Mouse (Mus musculus) lung, embryonic 15.5 days (tissue): ENCODE data around the gene B430305J03Rik. TPM values are rescaled to one million over a fixed set of nuclear protein-coding genes. Genes with fewer than 3 reads are reported as not detected.
A peak's percentile ranks its signal among the peaks of the same experiment; 100 is the strongest.

ENCODE experiments used
- ATAC-seq: fragments of 200-750 bp; cut with Nextera tagmentation; 2 replicates; pipeline ENCODE4 v1.8.0; 2017; ENCODE audit warnings: moderate number of reproducible peaks, borderline replicate concordance; ENCODE audit not compliant: low FRiP score, low TSS enrichment; ENCODE audit errors: extremely low read depth
- H3K27ac ChIP-seq: fragments of 300-500 bp; sonication (generic); 2 replicates; pipeline ENCODE4 v1.5.1; 2015; ENCODE audit warnings: moderate library complexity, mild to moderate bottlenecking, inconsistent platforms
- H3K27me3 ChIP-seq: fragments of 300-500 bp; sonication (generic); 2 replicates; pipeline ENCODE4 v1.6.1; 2015; ENCODE audit warnings: inconsistent platforms
- H3K36me3 ChIP-seq: fragments of 300-500 bp; sonication (generic); 2 replicates; pipeline ENCODE4 v1.6.1; 2015; ENCODE audit warnings: inconsistent platforms
- H3K4me1 ChIP-seq: fragments of 300-500 bp; sonication (generic); 2 replicates; pipeline ENCODE4 v1.6.1; 2015; ENCODE audit warnings: inconsistent platforms
- H3K4me2 ChIP-seq: fragments of 300-500 bp; sonication (generic); 2 replicates; pipeline ENCODE4 v1.6.1; 2015; ENCODE audit warnings: inconsistent platforms, mild to moderate bottlenecking, moderate library complexity
- H3K4me3 ChIP-seq: fragments of 300-500 bp; sonication (generic); 2 replicates; pipeline ENCODE4 v1.5.1; 2015; ENCODE audit warnings: mild to moderate bottlenecking, inconsistent platforms
- H3K9ac ChIP-seq: fragments of 300-500 bp; sonication (generic); 2 replicates; pipeline ENCODE4 v1.6.1; 2015; ENCODE audit warnings: inconsistent platforms
- H3K9me3 ChIP-seq: fragments of 300-500 bp; sonication (generic); 2 replicates; pipeline ENCODE4 v1.6.1; 2016; ENCODE audit warnings: inconsistent platforms
- WGBS: fragments of 180-500 bp; shearing (Covaris S2); methylation state at CpG from one replicate; pipeline ENCODE4 v1.1.7; 2015; 5-methylcytosine and 5-hydroxymethylcytosine counted together
- polyA plus RNA-seq: library from polyadenylated mRNA; unstranded; fragments of >200 nt; fragmentation: Nextera tagmentation; extraction: Ambion mirVana; gene quantifications from 2 replicates; pipeline ENCODE4 v1.2.1, GENCODE M21; 2015

Gene B430305J03Rik
- polyA plus RNA-seq, 1 experiment from 2014 or later = not detected

DNA sequence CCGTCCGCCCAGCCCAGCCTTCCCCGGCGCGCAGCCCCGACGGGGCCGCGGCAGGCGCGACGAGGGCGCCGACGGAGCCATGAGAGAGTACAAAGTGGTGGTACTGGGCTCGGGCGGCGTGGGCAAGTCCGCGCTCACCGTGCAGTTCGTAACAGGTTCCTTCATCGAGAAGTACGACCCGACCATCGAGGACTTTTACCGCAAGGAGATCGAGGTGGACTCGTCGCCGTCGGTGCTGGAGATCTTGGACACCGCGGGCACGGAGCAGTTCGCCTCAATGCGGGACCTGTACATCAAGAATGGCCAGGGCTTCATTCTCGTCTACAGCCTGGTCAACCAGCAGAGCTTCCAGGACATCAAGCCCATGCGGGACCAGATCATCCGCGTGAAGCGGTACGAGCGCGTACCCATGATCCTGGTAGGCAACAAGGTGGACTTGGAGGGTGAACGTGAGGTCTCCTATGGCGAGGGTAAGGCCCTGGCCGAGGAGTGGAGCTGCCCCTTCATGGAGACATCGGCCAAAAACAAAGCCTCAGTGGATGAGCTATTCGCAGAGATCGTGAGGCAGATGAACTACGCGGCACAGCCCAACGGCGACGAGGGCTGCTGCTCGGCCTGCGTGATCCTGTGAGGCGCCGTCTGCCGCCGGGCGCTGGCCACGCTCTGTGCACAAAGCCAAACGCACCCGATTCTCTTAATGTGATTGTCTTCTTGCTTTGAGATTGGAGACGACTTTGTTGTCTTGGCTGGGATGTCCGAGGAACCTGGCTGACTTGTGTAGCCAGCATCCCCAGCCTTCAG, 573 bp downstream of the B430305J03Rik start:
- ATAC-seq = peak; percentile 1; the same call in 1 of the 2 replicates
- Histone ChIP-seq H3K27ac (peak overlapping the region; percentile 98), H3K9me3 (no peaks in the 10 kb centered on the region), H3K4me3 (peak overlapping the region; percentile 91), H3K4me1 (peaks cover 24% of the 10 kb centered on the region), H3K36me3 (no peaks in the 10 kb centered on the region), H3K9ac (peak overlapping the region; percentile 78), H3K27me3 (no peaks in the 10 kb centered on the region), H3K4me2 (peak overlapping the region; percentile 93)
- under 1% methylated on average over 68 of the region's 68 CpGs for WGBS

DNA sequence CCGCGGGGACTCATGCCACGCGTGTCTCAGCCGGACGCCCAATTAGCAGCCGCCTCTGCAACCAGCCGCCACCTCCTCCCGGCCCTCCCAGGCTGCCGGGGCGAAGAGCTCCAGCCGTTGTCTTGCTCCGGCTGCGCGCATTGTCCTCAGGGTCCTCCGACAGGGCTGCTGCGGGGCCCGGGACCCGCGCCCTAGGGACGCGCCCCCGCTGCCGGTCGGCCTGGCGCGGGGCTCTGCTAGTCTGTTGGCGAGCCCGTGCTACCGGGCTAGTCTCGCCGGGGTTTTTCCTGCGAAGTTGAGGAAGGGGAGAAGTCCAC, 1.1 kb downstream of the B430305J03Rik start:
- ATAC-seq = peak; percentile 7
- H3K4me1 ChIP-seq = peaks cover 24% of the 10 kb centered on the region
- H3K9ac ChIP-seq = peak overlapping the region; percentile 78
- H3K27ac ChIP-seq = peak overlapping the region; percentile 98
- no peaks in the 10 kb centered on the region for H3K9me3 ChIP-seq
- H3K27me3 ChIP-seq = no peaks in the 10 kb centered on the region
- H3K36me3 ChIP-seq = no peaks in the 10 kb centered on the region
- H3K4me2 ChIP-seq = peak overlapping the region; percentile 93
- H3K4me3 ChIP-seq = peak overlapping the region; percentile 91
- WGBS = under 1% methylated on average over 32 of the region's 33 CpGs

DNA sequence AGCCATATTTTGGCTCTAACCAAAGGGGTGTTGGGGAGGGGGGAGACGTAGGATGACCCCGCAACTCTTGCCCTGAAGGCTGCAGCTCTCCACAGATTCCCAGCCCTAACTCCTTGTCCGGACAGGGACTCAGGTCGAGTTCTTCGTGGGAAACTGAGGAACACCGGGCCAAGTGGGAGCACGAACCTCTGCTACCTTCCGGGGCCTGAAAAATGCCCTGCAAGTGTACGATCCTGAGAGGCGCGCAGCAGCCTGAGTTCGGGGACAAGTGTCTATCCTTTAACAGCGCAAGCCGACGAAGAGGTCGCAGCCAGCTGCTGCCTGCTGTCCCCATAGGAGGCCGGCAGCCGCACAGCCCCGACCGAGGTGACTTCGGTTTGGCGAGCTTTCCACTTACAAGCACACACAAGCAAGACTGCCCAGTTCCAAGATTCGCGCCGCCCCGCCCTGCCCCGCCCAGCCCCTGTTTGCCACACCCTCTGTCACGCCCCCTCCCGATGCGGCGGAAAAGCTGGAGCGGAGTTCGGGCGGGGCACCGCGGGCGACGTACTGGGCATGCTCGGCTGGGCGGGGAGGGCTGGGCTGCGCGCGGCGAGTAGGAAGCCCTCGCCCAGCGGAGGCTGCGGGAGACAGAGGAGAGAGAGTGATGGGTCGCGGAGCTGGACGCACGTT, 1.6 kb downstream of the B430305J03Rik start:
- WGBS = under 1% methylated on average over 38 of the region's 51 CpGs
- ATAC-seq = peak; percentile 93
- H3K4me2 ChIP-seq = peak overlapping the region; percentile 93
- H3K27me3 ChIP-seq = no peaks in the 10 kb centered on the region
- H3K4me3 ChIP-seq = peak overlapping the region; percentile 91
- no peaks in the 10 kb centered on the region for H3K36me3 ChIP-seq
- peak overlapping the region; percentile 84 for H3K9ac ChIP-seq
- H3K9me3 ChIP-seq = no peaks in the 10 kb centered on the region
- peaks cover 24% of the 10 kb centered on the region for H3K4me1 ChIP-seq
- H3K27ac ChIP-seq = peak overlapping the region; percentile 98

DNA sequence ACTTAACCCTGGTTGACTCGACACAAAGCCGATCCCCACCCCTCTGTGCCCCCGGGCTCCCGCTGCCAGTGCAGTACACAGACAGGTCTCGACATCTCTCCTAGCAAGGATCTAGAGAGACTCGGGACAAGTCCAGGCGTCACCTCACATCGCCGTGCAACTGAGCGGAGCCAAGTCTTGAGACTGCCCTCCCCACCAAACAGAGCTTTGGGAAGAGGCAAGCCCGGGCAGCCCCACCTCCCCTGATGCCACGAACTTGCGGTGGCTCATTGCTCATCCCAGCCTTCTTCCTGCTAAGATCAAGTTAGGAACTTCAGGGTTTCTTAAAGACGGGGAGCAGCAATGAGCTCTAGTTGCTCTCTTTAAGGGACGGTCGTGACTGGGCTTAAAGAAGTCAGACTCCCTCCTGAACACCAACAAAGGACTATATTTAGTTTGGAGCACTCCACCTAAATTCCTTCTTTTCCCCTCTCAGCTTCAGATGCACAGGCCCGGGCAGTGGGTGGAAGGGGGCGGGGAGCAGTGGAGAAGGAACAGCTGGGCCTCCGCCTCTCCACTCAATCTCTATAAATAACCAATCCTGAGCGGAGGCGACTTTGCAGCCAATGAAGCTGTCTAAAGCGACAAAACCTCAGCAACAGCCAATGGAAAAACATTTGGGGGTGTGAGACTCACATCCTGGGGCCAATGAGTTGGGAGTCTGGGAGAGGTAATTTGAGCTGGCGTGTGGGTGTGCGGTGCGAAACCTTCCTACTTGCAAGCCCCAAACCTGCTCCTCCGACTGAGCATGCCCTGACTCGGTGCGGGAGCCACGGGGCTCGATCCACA, 2.4 kb downstream of the B430305J03Rik start:
- H3K27ac ChIP-seq = peak overlapping the region; percentile 98
- WGBS = 1% methylated on average over 30 of the region's 30 CpGs
- peak overlapping the region; percentile 56 for H3K9ac ChIP-seq
- H3K9me3 ChIP-seq = no peaks in the 10 kb centered on the region
- no peaks in the 10 kb centered on the region for H3K27me3 ChIP-seq
- no peaks in the 10 kb centered on the region for H3K36me3 ChIP-seq
- peaks cover 23% of the 10 kb centered on the region for H3K4me1 ChIP-seq
- peak overlapping the region; percentile 93 for H3K4me2 ChIP-seq
- peak; percentile 96 for ATAC-seq
- H3K4me3 ChIP-seq = peak overlapping the region; percentile 91

DNA sequence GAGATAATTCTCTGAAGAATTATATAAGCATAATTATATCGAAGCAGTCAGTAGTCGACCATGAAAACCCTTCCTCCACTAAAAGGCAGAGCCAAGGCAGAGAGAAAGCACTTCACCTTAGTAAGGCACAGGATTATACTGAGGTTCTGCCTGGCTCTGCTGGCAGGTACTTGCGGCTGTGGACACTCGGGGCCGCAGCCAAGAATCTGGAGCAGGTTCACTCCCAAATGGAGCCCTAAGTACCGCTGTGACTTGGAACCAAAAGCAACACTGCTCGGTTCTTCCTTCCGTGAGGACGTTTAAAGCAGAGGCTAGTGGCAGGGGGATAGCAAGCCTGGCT, 3.0 kb downstream of the B430305J03Rik start:
- peak overlapping the region; percentile 91 for H3K4me3 ChIP-seq
- H3K27ac ChIP-seq = peak overlapping the region; percentile 92
- H3K36me3 ChIP-seq = no peaks in the 10 kb centered on the region
- no peaks in the 10 kb centered on the region for H3K27me3 ChIP-seq
- no peak for ATAC-seq
- H3K9me3 ChIP-seq = no peaks in the 10 kb centered on the region
- peak overlapping the region; percentile 56 for H3K9ac ChIP-seq
- WGBS = 7% methylated on average over 9 of the region's 9 CpGs
- H3K4me1 ChIP-seq = peaks cover 18% of the 10 kb centered on the region
- peak overlapping the region; percentile 93 for H3K4me2 ChIP-seq

DNA sequence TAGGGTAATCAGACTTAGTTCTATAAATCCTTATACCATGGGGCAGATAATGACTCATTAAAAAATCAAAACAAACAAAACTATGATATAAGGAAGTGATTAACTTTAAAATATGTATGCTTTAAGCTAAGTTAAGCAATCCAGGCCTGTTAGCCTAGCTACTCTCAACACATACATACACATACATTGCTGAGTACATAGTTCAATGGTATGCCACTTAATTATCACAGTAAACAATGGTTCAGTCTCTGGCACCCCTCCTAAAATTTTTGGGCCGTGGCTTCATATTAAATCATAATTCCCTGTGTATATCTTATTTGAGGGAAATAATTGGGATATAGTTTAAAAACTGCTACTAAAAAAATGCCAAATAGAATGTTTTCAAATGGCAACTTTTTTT, 4.4 kb downstream of the B430305J03Rik start, which contains the start of gene Rap2b:
Rap2b (plus strand) TSS at position 301 of the 400 bp plus-strand sequence.
- peak within 1 kb of the TSS; percentile 93 for H3K4me2 ChIP-seq
- no peaks in the 10 kb centered on the region for H3K9me3 ChIP-seq
- ATAC-seq = no peak
- 0 out of 2 replicates have a peak within 1 kb of the TSS, but pooled peaks have one; percentile 92 for H3K27ac ChIP-seq
- H3K4me3 ChIP-seq = peak within 1 kb of the TSS; percentile 91
- H3K27me3 ChIP-seq = no peaks in the 10 kb centered on the region
- WGBS = 60% methylated on average over 1 of the region's 1 CpGs
- no peaks in the 10 kb centered on the region for H3K36me3 ChIP-seq
- no peak within 1 kb of the TSS for H3K9ac ChIP-seq
- H3K4me1 ChIP-seq = peaks cover 6% of the 10 kb centered on the region; the same call in 1 of the 2 replicates

DNA sequence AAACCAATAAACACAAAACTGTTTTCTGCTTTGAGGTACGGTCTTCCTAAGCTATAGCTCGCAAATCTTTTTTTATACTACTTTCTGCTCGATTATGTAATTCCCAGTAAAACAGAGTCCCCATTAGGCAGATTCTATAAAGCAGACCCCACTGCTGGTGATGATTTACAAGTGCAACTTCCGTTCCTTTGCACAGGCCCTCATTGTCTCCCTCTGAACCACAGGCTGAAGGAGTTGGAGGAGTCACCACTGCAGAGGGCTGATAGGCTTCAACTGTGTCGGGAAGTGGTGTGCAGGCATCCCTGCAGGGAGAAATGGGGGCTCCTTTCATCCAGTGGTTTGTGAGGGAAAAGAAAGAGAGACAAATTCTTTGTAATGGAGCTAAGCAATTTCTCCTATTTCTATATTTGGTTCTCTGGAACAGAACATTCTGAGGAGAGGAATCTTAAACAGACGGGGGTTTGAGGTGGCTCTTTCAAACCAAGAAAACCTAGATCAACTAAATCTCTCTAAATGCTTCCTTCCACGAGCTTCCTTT, 6.9 kb downstream of the B430305J03Rik start:
- H3K36me3 ChIP-seq = no peaks in the 10 kb centered on the region
- WGBS = 56% methylated on average over 7 of the region's 7 CpGs
- ATAC-seq = no peak

DNA sequence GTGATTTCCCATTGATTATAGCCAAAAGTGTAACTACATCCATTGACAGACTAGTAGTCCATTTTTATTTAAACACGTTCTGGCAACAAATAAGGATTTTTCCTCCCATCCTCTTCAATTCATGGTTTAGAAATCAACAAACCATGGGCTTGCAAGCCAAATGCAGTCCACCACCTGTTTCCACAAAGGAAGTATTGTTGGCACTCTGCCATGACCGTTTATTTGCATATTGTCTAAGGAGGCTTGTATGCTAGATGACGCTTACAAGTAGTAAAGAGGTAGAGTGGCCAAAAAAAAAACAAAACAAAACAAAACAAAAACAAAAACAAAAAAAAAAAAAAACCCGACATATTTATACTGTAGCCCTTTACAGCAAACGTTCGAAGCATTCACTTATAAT, 7.6 kb downstream of the B430305J03Rik start:
- no peak for ATAC-seq
- Histone ChIP-seq H3K9ac (no peak overlapping the region), H3K9me3 (no peaks in the 10 kb centered on the region), H3K4me2 (no peak overlapping the region), H3K27ac (no peak overlapping the region), H3K36me3 (no peaks in the 10 kb centered on the region), H3K4me1 (no peaks in the 10 kb centered on the region), H3K27me3 (no peaks in the 10 kb centered on the region), H3K4me3 (no peak overlapping the region)
- WGBS = 57% methylated on average over 6 of the region's 6 CpGs

More for the DNA sequence above, 6.9 kb downstream of the B430305J03Rik start:
- H3K27ac ChIP-seq = no peak overlapping the region
- no peaks in the 10 kb centered on the region for H3K9me3 ChIP-seq
- no peaks in the 10 kb centered on the region for H3K4me1 ChIP-seq
- H3K4me3 ChIP-seq = no peak overlapping the region
- no peak overlapping the region for H3K9ac ChIP-seq
- H3K27me3 ChIP-seq = no peaks in the 10 kb centered on the region
- H3K4me2 ChIP-seq = no peak overlapping the region

DNA sequence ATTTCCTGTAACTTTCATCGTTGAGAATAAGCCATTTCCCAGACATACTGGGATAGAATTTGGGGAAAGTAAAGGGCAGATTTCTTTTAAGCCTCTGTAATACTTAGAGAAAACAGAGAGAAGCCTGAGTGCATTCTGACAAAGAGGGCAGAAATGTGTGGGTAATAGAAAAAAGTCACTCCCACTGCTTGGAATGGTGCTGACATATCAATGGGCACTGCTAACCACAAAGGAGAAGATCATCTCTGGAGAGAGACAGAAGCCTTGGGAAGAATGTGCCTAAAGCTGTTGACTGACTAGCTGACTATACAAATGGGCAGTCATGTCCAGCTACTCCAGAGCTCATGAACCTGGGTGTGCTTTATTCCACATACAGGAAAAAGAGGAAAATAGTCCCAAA, 10.3 kb downstream of the B430305J03Rik start:
- H3K4me2 ChIP-seq = no peak overlapping the region
- H3K9ac ChIP-seq = no peak overlapping the region
- H3K4me1 ChIP-seq = no peaks in the 10 kb centered on the region
- 51% methylated on average over 1 of the region's 1 CpGs for WGBS
- no peak overlapping the region for H3K4me3 ChIP-seq
- ATAC-seq = no peak
- no peaks in the 10 kb centered on the region for H3K36me3 ChIP-seq
- H3K9me3 ChIP-seq = no peaks in the 10 kb centered on the region
- no peaks in the 10 kb centered on the region for H3K27me3 ChIP-seq
- no peak overlapping the region for H3K27ac ChIP-seq

DNA sequence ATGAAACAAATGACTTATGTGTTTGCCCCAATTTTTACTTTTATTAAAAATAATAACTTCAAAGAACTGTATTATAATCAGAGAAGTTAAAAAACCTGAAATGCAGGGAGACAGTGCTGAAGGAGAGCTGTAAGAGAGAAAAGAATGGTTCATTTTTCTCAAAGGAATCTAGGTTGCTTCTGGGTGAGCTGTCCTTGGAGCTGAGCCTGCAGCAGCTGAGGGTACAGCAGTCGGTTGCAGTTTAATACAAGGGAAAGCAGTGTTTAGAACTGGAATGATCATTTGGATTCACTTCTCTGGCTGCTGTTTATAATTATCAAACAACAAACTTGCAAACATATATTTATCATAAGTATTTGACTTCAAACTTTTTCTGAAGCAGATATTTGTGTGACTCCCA, 16.3 kb downstream of the B430305J03Rik start:
- no peak for ATAC-seq
- WGBS = 54% methylated on average over 1 of the region's 1 CpGs
- Histone ChIP-seq H3K36me3 (no peaks in the 10 kb centered on the region), H3K4me1 (no peaks in the 10 kb centered on the region), H3K27ac (no peak overlapping the region), H3K9ac (no peak overlapping the region), H3K4me3 (no peak overlapping the region), H3K27me3 (no peaks in the 10 kb centered on the region), H3K9me3 (no peaks in the 10 kb centered on the region), H3K4me2 (no peak overlapping the region)

DNA sequence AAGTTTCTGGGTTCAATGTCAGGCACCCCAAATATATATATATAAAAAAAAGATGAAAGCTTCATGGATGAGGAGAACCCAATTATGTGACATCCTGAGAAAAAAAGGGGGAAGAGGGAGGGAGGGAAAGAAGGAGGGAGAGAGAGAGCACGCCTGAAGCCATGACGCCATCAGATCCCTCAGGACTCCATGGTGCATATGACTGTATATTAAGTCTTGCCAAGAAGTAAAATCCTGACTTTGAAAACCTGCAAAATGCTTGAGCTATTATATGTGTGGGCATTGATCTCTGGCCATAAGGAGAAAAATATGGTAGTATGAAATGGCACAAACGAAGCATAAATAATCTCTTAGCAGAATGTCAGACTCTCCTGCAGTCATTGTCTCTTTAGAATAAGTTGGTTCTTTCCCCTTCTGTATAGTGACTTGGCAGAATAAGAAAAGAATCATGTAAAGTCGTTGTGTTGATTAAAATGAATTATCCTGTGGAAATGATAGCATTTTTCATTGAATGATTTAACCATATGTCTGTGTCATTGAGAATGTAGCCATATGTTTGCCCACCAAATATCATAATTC, 17.6 kb downstream of the B430305J03Rik start:
- no peak for ATAC-seq
- 62% methylated on average over 4 of the region's 4 CpGs for WGBS
- Histone ChIP-seq H3K4me2 (no peak overlapping the region), H3K9me3 (no peaks in the 10 kb centered on the region), H3K36me3 (no peaks in the 10 kb centered on the region), H3K4me1 (no peaks in the 10 kb centered on the region), H3K27me3 (no peaks in the 10 kb centered on the region), H3K9ac (no peak overlapping the region), H3K27ac (no peak overlapping the region), H3K4me3 (no peak overlapping the region)
